Mouse (Mus musculus) midbrain, embryonic 14.5 days (tissue): ENCODE data around the gene Sigirr. TPM values are rescaled to one million over a fixed set of nuclear protein-coding genes. Genes with fewer than 3 reads are reported as not detected.

ENCODE experiments used
- ATAC-seq: fragments of 200-750 bp; cut with Nextera tagmentation; 2 replicates; pipeline ENCODE4 v1.8.0; 2017; ENCODE audit warnings: moderate number of reproducible peaks, moderate library complexity; ENCODE audit not compliant: low FRiP score, low TSS enrichment
- DNase-seq: peaks from one replicate; pipeline ENCODE4 v3.0.0-alpha.2; 2015
- H3K27ac ChIP-seq: fragments of 300-500 bp; sonication (generic); replicated peaks from 2 replicates; pipeline ENCODE4 v1.5.1; 2014; ENCODE audit warnings: mild to moderate bottlenecking, low read depth, low read length, moderate library complexity
- H3K27me3 ChIP-seq: fragments of 300-500 bp; sonication (generic); 2 replicates; pipeline ENCODE4 v1.6.1; 2014; ENCODE audit warnings: low read length, control low read depth, mixed read lengths; ENCODE audit not compliant: control insufficient read depth, insufficient read depth
- H3K36me3 ChIP-seq: fragments of 300-500 bp; sonication (generic); 2 replicates; pipeline ENCODE4 v1.6.1; 2014; ENCODE audit warnings: low read length, control low read depth; ENCODE audit not compliant: control insufficient read depth, insufficient read depth
- H3K4me1 ChIP-seq: fragments of 300-500 bp; sonication (generic); 2 replicates; pipeline ENCODE4 v1.6.1; 2014; ENCODE audit warnings: mild to moderate bottlenecking, antibody characterized with exemption, low read length, control low read depth; ENCODE audit not compliant: control insufficient read depth, insufficient read depth
- H3K4me2 ChIP-seq: fragments of 300-500 bp; sonication (generic); 2 replicates; pipeline ENCODE4 v1.6.1; 2014; ENCODE audit warnings: mild to moderate bottlenecking, low read length, moderate library complexity
- H3K4me3 ChIP-seq: fragments of 300-500 bp; sonication (generic); replicated peaks from 2 replicates; pipeline ENCODE4 v1.5.1; 2014; ENCODE audit warnings: low read depth, low read length
- H3K9ac ChIP-seq: fragments of 300-500 bp; sonication (generic); replicated peaks from 2 replicates; pipeline ENCODE4 v1.6.1; 2014; ENCODE audit warnings: mild to moderate bottlenecking, low read length, moderate library complexity
- H3K9me3 ChIP-seq: fragments of 300-500 bp; sonication (generic); 2 replicates; pipeline ENCODE4 v1.6.1; 2016; ENCODE audit warnings: low read length, control low read depth, mixed read lengths; ENCODE audit not compliant: control insufficient read depth
- WGBS: fragments of 180-500 bp; shearing (Covaris S2); extraction: QIAGEN DNeasy Blood & Tissue Kit; methylation state at CpG from one replicate; pipeline ENCODE4 v1.1.7; 2014; 5-methylcytosine and 5-hydroxymethylcytosine counted together
- polyA plus RNA-seq: library from polyadenylated mRNA; unstranded; fragments of >200 nt; fragmentation: Nextera tagmentation; extraction: Ambion mirVana; gene quantifications from 2 replicates; pipeline ENCODE4 v1.2.1, GENCODE M21; 2014

Sigirr gene
- polyA plus RNA-seq, 1 experiment from 2014 or later, result 2.1 TPM

- WGBS, result 39% methylated on average over 23 of the region's 23 CpGs
- H3K27me3 ChIP-seq, result no peaks in the 10 kb centered on the region
- peaks cover 18% of the 10 kb centered on the region for H3K4me1 ChIP-seq
- no peak overlapping the region for H3K4me3 ChIP-seq
- no peaks in the 10 kb centered on the region for H3K9me3 ChIP-seq
- no peak overlapping the region for H3K9ac ChIP-seq
- no peak overlapping the region for H3K4me2 ChIP-seq
- ATAC-seq, result no peak
- DNase-seq, result peak; percentile 31
- H3K27ac ChIP-seq, result no peak overlapping the region
- H3K36me3 ChIP-seq, result peaks cover 17% of the 10 kb centered on the region
Measured at GRCm38 (mm10) chr7:141072017-141072745, 28.2 kb downstream of the Sigirr start.

GRCm38 (mm10) chr7:141070058-141070862 lies 30.1 kb downstream of the Sigirr start:
- no peaks in the 10 kb centered on the region for H3K27me3 ChIP-seq
- no peaks in the 10 kb centered on the region for H3K9me3 ChIP-seq
- WGBS, result 1% methylated on average over 51 of the region's 51 CpGs
- DNase-seq, result peak; percentile 93
- peak overlapping the region; percentile 86 for H3K27ac ChIP-seq
- H3K4me2 ChIP-seq, result peak overlapping the region; percentile 68
- H3K4me3 ChIP-seq, result peak overlapping the region; percentile 34
- peak overlapping the region; percentile 59 for H3K9ac ChIP-seq
- H3K4me1 ChIP-seq, result peaks cover 18% of the 10 kb centered on the region
- ATAC-seq, result peak; percentile 47; the same call in 1 of the 2 replicates
- peaks cover 37% of the 10 kb centered on the region for H3K36me3 ChIP-seq

- Histone ChIP-seq H3K4me1 (peaks cover 18% of the 10 kb centered on the region), H3K27ac (no peak overlapping the region), H3K9me3 (no peaks in the 10 kb centered on the region), H3K27me3 (no peaks in the 10 kb centered on the region), H3K36me3 (peaks cover 56% of the 10 kb centered on the region), H3K4me2 (no peak overlapping the region), H3K4me3 (no peak overlapping the region), H3K9ac (no peak overlapping the region)
- ATAC-seq (no peak), DNase-seq (no peak)
- WGBS, result 85% methylated on average over 19 of the region's 19 CpGs
Measured at GRCm38 (mm10) chr7:141068351-141068750, 32.0 kb downstream of the Sigirr start.

GRCm38 (mm10) chr7:141064576-141064975 lies 35.8 kb downstream of the Sigirr start:
- peaks cover 59% of the 10 kb centered on the region for H3K36me3 ChIP-seq
- no peak overlapping the region for H3K27ac ChIP-seq
- DNase-seq (no peak), ATAC-seq (no peak)
- H3K4me1 ChIP-seq, result peaks cover 21% of the 10 kb centered on the region
- no peak overlapping the region for H3K4me3 ChIP-seq
- no peaks in the 10 kb centered on the region for H3K9me3 ChIP-seq
- no peaks in the 10 kb centered on the region for H3K27me3 ChIP-seq
- no peak overlapping the region for H3K9ac ChIP-seq
- WGBS, result 92% methylated on average over 7 of the region's 7 CpGs
- H3K4me2 ChIP-seq, result no peak overlapping the region

GRCm38 (mm10) chr7:141064175-141064574 lies 36.2 kb downstream of the Sigirr start:
- H3K9me3 ChIP-seq, result no peaks in the 10 kb centered on the region
- WGBS, result 91% methylated on average over 7 of the region's 7 CpGs
- H3K27me3 ChIP-seq, result no peaks in the 10 kb centered on the region
- H3K4me1 ChIP-seq, result peaks cover 23% of the 10 kb centered on the region
- H3K4me3 ChIP-seq, result no peak overlapping the region
- peaks cover 59% of the 10 kb centered on the region for H3K36me3 ChIP-seq
- no peak for ATAC-seq
- H3K9ac ChIP-seq, result no peak overlapping the region
- H3K4me2 ChIP-seq, result no peak overlapping the region
- no peak overlapping the region for H3K27ac ChIP-seq
- DNase-seq, result no peak

- Histone ChIP-seq H3K4me2 (no peak overlapping the region), H3K27ac (no peak overlapping the region), H3K36me3 (peaks cover 54% of the 10 kb centered on the region), H3K4me3 (no peak overlapping the region), H3K9me3 (no peaks in the 10 kb centered on the region), H3K4me1 (peaks cover 23% of the 10 kb centered on the region), H3K9ac (no peak overlapping the region), H3K27me3 (no peaks in the 10 kb centered on the region)
- WGBS, result 96% methylated on average over 3 of the region's 3 CpGs
- DNase-seq, result no peak
- no peak for ATAC-seq
Measured at GRCm38 (mm10) chr7:141063353-141063752, 37.0 kb downstream of the Sigirr start.

- Histone ChIP-seq H3K9me3 (no peaks in the 10 kb centered on the region), H3K27me3 (no peaks in the 10 kb centered on the region), H3K36me3 (peaks cover 45% of the 10 kb centered on the region), H3K4me2 (peak overlapping the region; percentile 83), H3K4me3 (no peak overlapping the region), H3K27ac (no peak overlapping the region), H3K9ac (peak overlapping the region; percentile 98; the same call in 1 of the 2 replicates), H3K4me1 (peaks cover 23% of the 10 kb centered on the region)
- 88% methylated on average over 7 of the region's 7 CpGs for WGBS
- DNase-seq, result no peak
- ATAC-seq, result no peak
Measured at GRCm38 (mm10) chr7:141062525-141062924, 37.8 kb downstream of the Sigirr start.

- under 1% methylated on average over 37 of the region's 37 CpGs for WGBS
Measured at GRCm38 (mm10) chr7:141061269-141061692, 39.1 kb downstream of the Sigirr start.

More at GRCm38 (mm10) chr7:141061269-141061692, 39.1 kb downstream of the Sigirr start:
- Histone ChIP-seq H3K27ac (peak overlapping the region; percentile 94), H3K36me3 (peaks cover 33% of the 10 kb centered on the region), H3K27me3 (no peaks in the 10 kb centered on the region), H3K9me3 (no peaks in the 10 kb centered on the region), H3K4me3 (peak overlapping the region; percentile 85), H3K4me2 (peak overlapping the region; percentile 83), H3K4me1 (peaks cover 23% of the 10 kb centered on the region), H3K9ac (peak overlapping the region; percentile 98)
- peak; percentile 53; the same call in 1 of the 2 replicates for ATAC-seq
- DNase-seq, result peak; percentile 71
